Mouse (Mus musculus): ENCODE results near the gene Nav1. TPM values are rescaled to one million over a fixed set of nuclear protein-coding genes. Genes with fewer than 3 reads are reported as not detected.
A peak's percentile ranks its signal among the peaks of the same experiment; 100 is the strongest.

Nav1 gene
- polyA plus RNA-seq, 1 experiment from 2014 or later = 18.0 TPM

- Histone ChIP-seq H3K27me3 (replicated peaks; ENCODE audit: control insufficient read depth, insufficient read depth, low read length) (no peaks in the 10 kb centered on the region), H3K9me3 (ENCODE audit: control insufficient read depth, low read length) (no peaks in the 10 kb centered on the region), H3K4me1 (ENCODE audit: control insufficient read depth, insufficient read depth, low read length) (no peaks in the 10 kb centered on the region), H3K9ac (ENCODE audit: low read depth, low read length) (no peak overlapping the region), H3K36me3 (ENCODE audit: control insufficient read depth, insufficient read depth, low read length) (peaks cover 83% of the 10 kb centered on the region), H3K4me2 (ENCODE audit: low read depth, low read length) (no peak overlapping the region), H3K4me3 (ENCODE audit: low read depth, low read length) (no peak overlapping the region), H3K27ac (replicated peaks; ENCODE audit: low read depth, low read length) (no peak overlapping the region)
- ATAC-seq (ENCODE audit: low read depth) = no peak
- WGBS = 94% methylated on average over 5 of the region's 5 CpGs
- DNase-seq (ENCODE audit: low spot score) = no peak
Measured at GRCm38 (mm10) chr1:135467462-135467861, 139.6 kb downstream of the Nav1 start.

GRCm38 (mm10) chr1:135466935-135467334, 140.2 kb downstream of the Nav1 start:
- H3K9me3 ChIP-seq (ENCODE audit: control insufficient read depth, low read length) = no peaks in the 10 kb centered on the region
- DNase-seq (ENCODE audit: low spot score) (no peak), ATAC-seq (ENCODE audit: low read depth) (no peak)
- 50% methylated on average over 3 of the region's 3 CpGs for WGBS
- no peaks in the 10 kb centered on the region for H3K4me1 ChIP-seq (ENCODE audit: control insufficient read depth, insufficient read depth, low read length)
- no peak overlapping the region for H3K27ac ChIP-seq (replicated peaks; ENCODE audit: low read depth, low read length)
- H3K9ac ChIP-seq (ENCODE audit: low read depth, low read length) = no peak overlapping the region
- no peak overlapping the region for H3K4me2 ChIP-seq (ENCODE audit: low read depth, low read length)
- no peak overlapping the region for H3K4me3 ChIP-seq (ENCODE audit: low read depth, low read length)
- H3K36me3 ChIP-seq (ENCODE audit: control insufficient read depth, insufficient read depth, low read length) = peaks cover 80% of the 10 kb centered on the region
- H3K27me3 ChIP-seq (replicated peaks; ENCODE audit: control insufficient read depth, insufficient read depth, low read length) = no peaks in the 10 kb centered on the region

GRCm38 (mm10) chr1:135465734-135466133, 141.4 kb downstream of the Nav1 start:
- Histone ChIP-seq H3K4me1 (ENCODE audit: control insufficient read depth, insufficient read depth, low read length) (no peaks in the 10 kb centered on the region), H3K9me3 (ENCODE audit: control insufficient read depth, low read length) (no peaks in the 10 kb centered on the region), H3K36me3 (ENCODE audit: control insufficient read depth, insufficient read depth, low read length) (peaks cover 71% of the 10 kb centered on the region), H3K4me3 (ENCODE audit: low read depth, low read length) (no peak overlapping the region), H3K27me3 (replicated peaks; ENCODE audit: control insufficient read depth, insufficient read depth, low read length) (no peaks in the 10 kb centered on the region), H3K9ac (ENCODE audit: low read depth, low read length) (no peak overlapping the region), H3K4me2 (ENCODE audit: low read depth, low read length) (no peak overlapping the region), H3K27ac (replicated peaks; ENCODE audit: low read depth, low read length) (no peak overlapping the region)
- 91% methylated on average over 18 of the region's 19 CpGs for WGBS
- ATAC-seq (ENCODE audit: low read depth) (no peak), DNase-seq (ENCODE audit: low spot score) (no peak)

- H3K4me3 ChIP-seq (ENCODE audit: low read depth, low read length) = no peak overlapping the region
- WGBS = 49% methylated on average over 8 of the region's 8 CpGs
- H3K27ac ChIP-seq (replicated peaks; ENCODE audit: low read depth, low read length) = no peak overlapping the region
Measured at GRCm38 (mm10) chr1:135462736-135463135, 144.4 kb downstream of the Nav1 start.

GRCm38 (mm10) chr1:135462304-135462703, 144.8 kb downstream of the Nav1 start:
- H3K9ac ChIP-seq (ENCODE audit: low read depth, low read length) = no peak overlapping the region
- 56% methylated on average over 4 of the region's 4 CpGs for WGBS
- H3K9me3 ChIP-seq (ENCODE audit: control insufficient read depth, low read length) = no peaks in the 10 kb centered on the region
- H3K4me2 ChIP-seq (ENCODE audit: low read depth, low read length) = no peak overlapping the region
- DNase-seq (ENCODE audit: low spot score) = no peak
- peaks cover 75% of the 10 kb centered on the region for H3K36me3 ChIP-seq (ENCODE audit: control insufficient read depth, insufficient read depth, low read length)
- H3K4me1 ChIP-seq (ENCODE audit: control insufficient read depth, insufficient read depth, low read length) = no peaks in the 10 kb centered on the region
- no peak overlapping the region for H3K27ac ChIP-seq (replicated peaks; ENCODE audit: low read depth, low read length)
- no peak overlapping the region for H3K4me3 ChIP-seq (ENCODE audit: low read depth, low read length)
- no peak for ATAC-seq (ENCODE audit: low read depth)
- H3K27me3 ChIP-seq (replicated peaks; ENCODE audit: control insufficient read depth, insufficient read depth, low read length) = no peaks in the 10 kb centered on the region

More at GRCm38 (mm10) chr1:135462736-135463135, 144.4 kb downstream of the Nav1 start:
- Histone ChIP-seq H3K36me3 (ENCODE audit: control insufficient read depth, insufficient read depth, low read length) (peaks cover 76% of the 10 kb centered on the region), H3K4me2 (ENCODE audit: low read depth, low read length) (no peak overlapping the region), H3K9ac (ENCODE audit: low read depth, low read length) (no peak overlapping the region), H3K4me1 (ENCODE audit: control insufficient read depth, insufficient read depth, low read length) (no peaks in the 10 kb centered on the region), H3K27me3 (replicated peaks; ENCODE audit: control insufficient read depth, insufficient read depth, low read length) (no peaks in the 10 kb centered on the region), H3K9me3 (ENCODE audit: control insufficient read depth, low read length) (no peaks in the 10 kb centered on the region)
- no peak for DNase-seq (ENCODE audit: low spot score)
- no peak for ATAC-seq (ENCODE audit: low read depth)

GRCm38 (mm10) chr1:135461097-135461730, 145.9 kb downstream of the Nav1 start:
- no peak overlapping the region for H3K27ac ChIP-seq (replicated peaks; ENCODE audit: low read depth, low read length)
- no peak for ATAC-seq (ENCODE audit: low read depth)
- H3K9ac ChIP-seq (ENCODE audit: low read depth, low read length) = no peak overlapping the region
- H3K4me2 ChIP-seq (ENCODE audit: low read depth, low read length) = no peak overlapping the region
- 77% methylated on average over 3 of the region's 3 CpGs for WGBS
- peaks cover 71% of the 10 kb centered on the region for H3K36me3 ChIP-seq (ENCODE audit: control insufficient read depth, insufficient read depth, low read length)
- no peaks in the 10 kb centered on the region for H3K27me3 ChIP-seq (replicated peaks; ENCODE audit: control insufficient read depth, insufficient read depth, low read length)
- peak; percentile 36 for DNase-seq (ENCODE audit: low spot score)
- H3K9me3 ChIP-seq (ENCODE audit: control insufficient read depth, low read length) = no peaks in the 10 kb centered on the region
- H3K4me3 ChIP-seq (ENCODE audit: low read depth, low read length) = no peak overlapping the region
- H3K4me1 ChIP-seq (ENCODE audit: control insufficient read depth, insufficient read depth, low read length) = no peaks in the 10 kb centered on the region

GRCm38 (mm10) chr1:135460521-135460920, 146.6 kb downstream of the Nav1 start:
- Histone ChIP-seq H3K4me3 (ENCODE audit: low read depth, low read length) (no peak overlapping the region), H3K4me2 (ENCODE audit: low read depth, low read length) (no peak overlapping the region), H3K27me3 (replicated peaks; ENCODE audit: control insufficient read depth, insufficient read depth, low read length) (no peaks in the 10 kb centered on the region), H3K9ac (ENCODE audit: low read depth, low read length) (no peak overlapping the region), H3K36me3 (ENCODE audit: control insufficient read depth, insufficient read depth, low read length) (peaks cover 64% of the 10 kb centered on the region), H3K9me3 (ENCODE audit: control insufficient read depth, low read length) (no peaks in the 10 kb centered on the region), H3K27ac (replicated peaks; ENCODE audit: low read depth, low read length) (no peak overlapping the region), H3K4me1 (ENCODE audit: control insufficient read depth, insufficient read depth, low read length) (no peaks in the 10 kb centered on the region)
- DNase-seq (ENCODE audit: low spot score) (no peak), ATAC-seq (ENCODE audit: low read depth) (no peak)
- WGBS = 92% methylated on average over 16 of the region's 16 CpGs

GRCm38 (mm10) chr1:135457860-135458259, 149.2 kb downstream of the Nav1 start:
- ATAC-seq (ENCODE audit: low read depth) (no peak), DNase-seq (ENCODE audit: low spot score) (no peak)
- no peaks in the 10 kb centered on the region for H3K4me1 ChIP-seq (ENCODE audit: control insufficient read depth, insufficient read depth, low read length)
- 89% methylated on average over 4 of the region's 5 CpGs for WGBS
- no peak overlapping the region for H3K4me3 ChIP-seq (ENCODE audit: low read depth, low read length)
- H3K36me3 ChIP-seq (ENCODE audit: control insufficient read depth, insufficient read depth, low read length) = peaks cover 67% of the 10 kb centered on the region
- no peak overlapping the region for H3K4me2 ChIP-seq (ENCODE audit: low read depth, low read length)
- H3K27me3 ChIP-seq (replicated peaks; ENCODE audit: control insufficient read depth, insufficient read depth, low read length) = no peaks in the 10 kb centered on the region
- H3K27ac ChIP-seq (replicated peaks; ENCODE audit: low read depth, low read length) = no peak overlapping the region
- no peak overlapping the region for H3K9ac ChIP-seq (ENCODE audit: low read depth, low read length)
- H3K9me3 ChIP-seq (ENCODE audit: control insufficient read depth, low read length) = no peaks in the 10 kb centered on the region

GRCm38 (mm10) chr1:135452259-135452658, 154.8 kb downstream of the Nav1 start:
- peaks cover 73% of the 10 kb centered on the region for H3K36me3 ChIP-seq (ENCODE audit: control insufficient read depth, insufficient read depth, low read length)
- 76% methylated on average over 10 of the region's 10 CpGs for WGBS

More at GRCm38 (mm10) chr1:135452259-135452658, 154.8 kb downstream of the Nav1 start:
- Histone ChIP-seq H3K9ac (ENCODE audit: low read depth, low read length) (no peak overlapping the region), H3K27ac (replicated peaks; ENCODE audit: low read depth, low read length) (no peak overlapping the region), H3K4me2 (ENCODE audit: low read depth, low read length) (no peak overlapping the region), H3K4me3 (ENCODE audit: low read depth, low read length) (no peak overlapping the region), H3K27me3 (replicated peaks; ENCODE audit: control insufficient read depth, insufficient read depth, low read length) (no peaks in the 10 kb centered on the region), H3K4me1 (ENCODE audit: control insufficient read depth, insufficient read depth, low read length) (no peaks in the 10 kb centered on the region), H3K9me3 (ENCODE audit: control insufficient read depth, low read length) (no peaks in the 10 kb centered on the region)
- ATAC-seq (ENCODE audit: low read depth) (no peak), DNase-seq (ENCODE audit: low spot score) (peak; percentile 52)
